Mouse (Mus musculus) spleen, adult 10 weeks (tissue): ENCODE measurements around the gene Olfr589. TPM values are rescaled to one million over a fixed set of nuclear protein-coding genes. Genes with fewer than 3 reads are reported as not detected.

Source experiments
- polyA plus RNA-seq: library from polyadenylated mRNA; stranded (reverse); fragments of 350-450 nt; fragmentation: Illumina TruSeq; extraction: RNeasy Lipid Tissue Mini Kit (QIAGEN cat#74804); gene quantifications from one replicate; pipeline ENCODE4 v1.2.3, GENCODE M21; 2015; ENCODE audit warnings: low replicate concordance; ENCODE audit not compliant: insufficient read depth

The Olfr589 gene
- polyA plus RNA-seq: not detected

GRCm38 (mm10) chr7:103156256-103156655 is at the start of gene Olfr589:
Olfr589 (minus strand) TSS chr7:103156356.

GRCm38 (mm10) chr7:103184503-103184902 is 28.3 kb upstream of the Olfr589 start, which contains the start of gene Olfr592:
Olfr592 (plus strand) TSS chr7:103184803.

GRCm38 (mm10) chr7:103178240-103178639 is 22.1 kb upstream of the Olfr589 start, which contains the start of gene Olfr591:
Olfr591 (minus strand) TSS chr7:103178340.

GRCm38 (mm10) chr7:103140579-103140978 is 15.6 kb downstream of the Olfr589 start, which contains the start of gene Olfr588-ps1:
Olfr588-ps1 (plus strand) TSS chr7:103140879.

GRCm38 (mm10) chr7:103125538-103125937 is 30.6 kb downstream of the Olfr589 start, which contains the start of gene Olfr586:
Olfr586 (minus strand) TSS chr7:103125638.

Other genes starting within 250 kb of the Olfr589 start
- not detected for gene Olfr571, start 238.8 kb downstream of the Olfr589 start, polyA plus RNA-seq
- gene Olfr572, start 231.9 kb downstream of the Olfr589 start, polyA plus RNA-seq: not detected
- gene Olfr573-ps1, start 213.8 kb downstream of the Olfr589 start, polyA plus RNA-seq: not detected
- not detected for gene Olfr574, start 207.9 kb downstream of the Olfr589 start, polyA plus RNA-seq
- gene Olfr575, start 197.6 kb downstream of the Olfr589 start, polyA plus RNA-seq: not detected
- gene Olfr576, start 193.7 kb downstream of the Olfr589 start, polyA plus RNA-seq: not detected
- not detected for gene Olfr577, start 180.4 kb downstream of the Olfr589 start, polyA plus RNA-seq
- not detected for gene Olfr578, start 167.0 kb downstream of the Olfr589 start, polyA plus RNA-seq
- gene Olfr582, start 118.3 kb downstream of the Olfr589 start, polyA plus RNA-seq: not detected
- gene Olfr583, start 105.1 kb downstream of the Olfr589 start, polyA plus RNA-seq: not detected
- not detected for gene Olfr584, start 74.5 kb downstream of the Olfr589 start, polyA plus RNA-seq
- not detected for gene Olfr585, start 58.6 kb downstream of the Olfr589 start, polyA plus RNA-seq
- gene Olfr586, start 30.7 kb downstream of the Olfr589 start, polyA plus RNA-seq: not detected
- not detected for gene Olfr588-ps1, start 15.5 kb downstream of the Olfr589 start, polyA plus RNA-seq
- not detected for gene Olfr591, start 22.0 kb upstream of the Olfr589 start, polyA plus RNA-seq
- gene Olfr592, start 28.4 kb upstream of the Olfr589 start, polyA plus RNA-seq: not detected
- gene Olfr593, start 55.5 kb upstream of the Olfr589 start, polyA plus RNA-seq: not detected
- gene Olfr594, start 60.6 kb upstream of the Olfr589 start, polyA plus RNA-seq: not detected
- gene Usp17ld, start 96.1 kb upstream of the Olfr589 start, polyA plus RNA-seq: not detected
- not detected for gene Olfr596, start 149.3 kb upstream of the Olfr589 start, polyA plus RNA-seq
- not detected for gene Olfr597, start 160.0 kb upstream of the Olfr589 start, polyA plus RNA-seq
- not detected for gene Olfr598, start 167.2 kb upstream of the Olfr589 start, polyA plus RNA-seq
- not detected for gene Olfr599, start 179.6 kb upstream of the Olfr589 start, polyA plus RNA-seq
- gene Olfr600, start 193.3 kb upstream of the Olfr589 start, polyA plus RNA-seq: not detected
- gene Olfr601, start 206.3 kb upstream of the Olfr589 start, polyA plus RNA-seq: not detected
- not detected for gene Olfr603, start 229.8 kb upstream of the Olfr589 start, polyA plus RNA-seq